Mouse (Mus musculus): ENCODE data around the gene Zfhx3.

DNA sequence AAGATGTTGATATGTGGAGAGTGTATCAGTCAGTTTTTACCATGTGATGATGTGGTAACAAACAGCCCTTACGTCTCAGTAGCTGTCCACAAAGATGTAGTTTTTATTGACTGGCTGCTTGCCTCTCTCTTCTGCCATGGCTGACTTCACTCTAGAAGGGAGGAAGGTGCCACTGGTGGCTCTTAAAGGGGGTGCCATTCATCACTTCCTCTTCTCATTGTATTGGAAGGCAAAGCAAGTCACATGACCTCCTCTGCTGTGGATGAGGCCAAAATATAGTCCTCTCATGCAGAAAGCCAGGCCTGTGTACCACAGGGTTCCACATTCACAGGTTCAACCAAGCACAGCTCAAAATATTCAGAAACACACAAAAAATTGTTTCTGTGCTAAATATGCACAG lies 688.6 kb downstream of the Zfhx3 start:
- TF ChIP-seq POLR2A (IDR thresholded peaks at IDR 0.05; ENCODE audit: borderline replicate concordance, low read depth, low read length) (no peak), CTCF (IDR thresholded peaks at IDR 0.05; ENCODE audit: low read depth, low read length) (no peak)
